Mouse (Mus musculus) CH12.LX (cell line): ENCODE data around the gene Gm47996. TPM values are rescaled to one million over a fixed set of nuclear protein-coding genes. Genes with fewer than 3 reads are reported as not detected.

Experiments
- DNase-seq: peaks from one replicate; pipeline ENCODE4 v3.0.0-alpha.2; 2013; ENCODE audit errors: extremely low read depth
- H3K27ac ChIP-seq: 2 replicates; pipeline ENCODE4 v1.5.1; 2012; ENCODE audit warnings: low read depth, mild to moderate bottlenecking, control low read depth, moderate library complexity; ENCODE audit not compliant: insufficient read depth
- H3K27me3 ChIP-seq: replicated peaks from 2 replicates; pipeline ENCODE3; 2012; ENCODE audit warnings: inconsistent platforms
- H3K36me3 ChIP-seq, 2 experiments: replicated peaks in 1 of 2; 2 replicates each; pipeline versions ENCODE3 to v1.6.1; 2012; ENCODE audit warnings: inconsistent platforms in 1 of 2, low read length in 1 of 2, mild to moderate bottlenecking in 1 of 2, mixed read lengths in 1 of 2, moderate library complexity in 1 of 2; ENCODE audit not compliant: control insufficient read depth in 1 of 2, insufficient read depth in 1 of 2
- H3K4me1 ChIP-seq, 2 experiments: 2 replicates each; pipeline ENCODE4 v1.6.1; 2012; ENCODE audit warnings: inconsistent platforms in 1 of 2, moderate library complexity in 1 of 2; ENCODE audit not compliant: insufficient read depth in 2 of 2, control insufficient read depth in 1 of 2
- H3K4me2 ChIP-seq: 2 replicates; pipeline ENCODE4 v1.6.1; 2012; ENCODE audit warnings: low read depth, mild to moderate bottlenecking, control low read depth; ENCODE audit not compliant: poor library complexity, insufficient read depth, severe bottlenecking
- H3K4me3 ChIP-seq, 3 experiments: fragments of 150-350 bp in 1 of 3; sonication (generic) in 1 of 3; replicated peaks in 1 of 3; 2 replicates each; pipeline versions ENCODE3 to v1.5.1; 2011 to 2012; ENCODE audit warnings: low read depth in 2 of 3, low read length in 2 of 3, mild to moderate bottlenecking in 2 of 3, moderate library complexity in 2 of 3, control low read depth in 1 of 3, improper control_type of control experiment in 1 of 3, inconsistent platforms in 1 of 3, mixed read lengths in 1 of 3; ENCODE audit not compliant: poor library complexity in 1 of 3
- H3K79me2 ChIP-seq: replicated peaks from 2 replicates; pipeline ENCODE4 v1.6.1; 2012; ENCODE audit warnings: mild to moderate bottlenecking, moderate library complexity; ENCODE audit not compliant: control insufficient read depth, poor library complexity, insufficient read depth, severe bottlenecking; ENCODE audit errors: extremely low read depth
- H3K9ac ChIP-seq: 2 replicates; pipeline ENCODE4 v1.6.1; 2012; ENCODE audit warnings: low read depth, mild to moderate bottlenecking, control low read depth, moderate library complexity; ENCODE audit not compliant: insufficient read depth
- H3K9me3 ChIP-seq: replicated peaks from 2 replicates; pipeline ENCODE3; 2012; ENCODE audit warnings: low read length, inconsistent platforms, mixed read lengths
- CHD1 ChIP-seq: IDR thresholded peaks from 2 replicates; pipeline ENCODE4 v1.6.1; 2012; ENCODE audit warnings: low read depth, low read length, improper control_type of control experiment, inconsistent platforms
- CHD2 ChIP-seq: IDR thresholded peaks from 2 replicates; pipeline ENCODE4 v1.6.1; 2011; ENCODE audit warnings: low read length, improper control_type of control experiment
- E2F4 ChIP-seq: IDR thresholded peaks from 2 replicates; pipeline ENCODE4 v1.6.1; 2011; ENCODE audit warnings: low read depth, low read length, improper control_type of control experiment; ENCODE audit not compliant: insufficient replicate concordance
- EP300 ChIP-seq: IDR thresholded peaks from 2 replicates; pipeline ENCODE4 v1.6.1; 2011; ENCODE audit warnings: low read length, improper control_type of control experiment
- GABPA ChIP-seq: IDR thresholded peaks from 2 replicates; pipeline ENCODE4 v1.6.1; 2012; ENCODE audit warnings: low read depth, low read length, improper control_type of control experiment, inconsistent platforms; ENCODE audit not compliant: insufficient replicate concordance
- HCFC1 ChIP-seq: IDR thresholded peaks from 2 replicates; pipeline ENCODE4 v1.6.1; 2012; ENCODE audit warnings: low read depth, mild to moderate bottlenecking, inconsistent platforms, low read length, improper control_type of control experiment
- JUND ChIP-seq: conservative IDR thresholded peaks from 2 replicates; pipeline ENCODE4 v1.6.1; 2011; ENCODE audit warnings: low read depth, low read length, improper control_type of control experiment
- KAT2A ChIP-seq: IDR thresholded peaks from 2 replicates; pipeline ENCODE4 v1.6.1; 2012; ENCODE audit warnings: low read length, improper control_type of control experiment, inconsistent platforms; ENCODE audit not compliant: insufficient replicate concordance
- MAFK ChIP-seq: IDR thresholded peaks from 2 replicates; pipeline ENCODE4 v1.6.1; 2011; ENCODE audit warnings: low read length, improper control_type of control experiment; ENCODE audit not compliant: insufficient replicate concordance
- MAX ChIP-seq: IDR thresholded peaks from 2 replicates; pipeline ENCODE4 v1.6.1; 2011; ENCODE audit warnings: low read length, improper control_type of control experiment
- MAZ ChIP-seq: IDR thresholded peaks from 2 replicates; pipeline ENCODE4 v1.6.1; 2012; ENCODE audit warnings: low read depth, mild to moderate bottlenecking, inconsistent platforms, low read length, improper control_type of control experiment, moderate library complexity
- NRF1 ChIP-seq: IDR thresholded peaks from 2 replicates; pipeline ENCODE4 v1.6.1; 2014; ENCODE audit warnings: low read depth, mild to moderate bottlenecking, inconsistent platforms, low read length, improper control_type of control experiment, moderate library complexity
- PAX5 ChIP-seq: IDR thresholded peaks from 2 replicates; pipeline ENCODE4 v1.6.1; 2012; ENCODE audit warnings: low read length, inconsistent platforms, mixed read lengths
- RCOR1 ChIP-seq: conservative IDR thresholded peaks from 2 replicates; pipeline ENCODE4 v1.6.1; 2012; ENCODE audit warnings: low read depth, mild to moderate bottlenecking, inconsistent platforms, low read length, improper control_type of control experiment
- SMC3 ChIP-seq: IDR thresholded peaks from 2 replicates; pipeline ENCODE4 v1.6.1; 2011; ENCODE audit warnings: low read depth, low read length, improper control_type of control experiment
- TCF12 ChIP-seq: IDR thresholded peaks from 2 replicates; pipeline ENCODE4 v1.6.1; 2014; ENCODE audit warnings: low read depth, mild to moderate bottlenecking, inconsistent platforms, low read length, improper control_type of control experiment
- UBTF ChIP-seq: IDR thresholded peaks from 2 replicates; pipeline ENCODE4 v1.6.1; 2012; ENCODE audit warnings: low read depth, mild to moderate bottlenecking, inconsistent platforms, low read length, improper control_type of control experiment, moderate library complexity
- USF1 ChIP-seq: IDR thresholded peaks from 2 replicates; pipeline ENCODE4 v1.6.1; 2014; ENCODE audit warnings: low read depth, mild to moderate bottlenecking, inconsistent platforms, low read length, improper control_type of control experiment
- ZC3H11A ChIP-seq: IDR thresholded peaks from 2 replicates; pipeline ENCODE4 v1.6.1; 2012; ENCODE audit warnings: low read depth, mild to moderate bottlenecking, inconsistent platforms, low read length, improper control_type of control experiment
- ZKSCAN1 ChIP-seq: IDR thresholded peaks from 2 replicates; pipeline ENCODE4 v1.6.1; 2012; ENCODE audit warnings: low read depth, inconsistent platforms, low read length, improper control_type of control experiment, borderline replicate concordance
- ZNF384 ChIP-seq: IDR thresholded peaks from 2 replicates; pipeline ENCODE4 v1.6.1; 2012; ENCODE audit warnings: low read depth, low read length, improper control_type of control experiment, inconsistent platforms
- dilution Hi-C: fragments of 300-500 bp; cut with MboI; formaldehyde crosslinking; loops from 2 replicates; pipeline ENCODE4 v1.14.3; 2020; ENCODE audit warnings: low sequenced_read_pairs; ENCODE audit not compliant: extremely low pct_unique_long_range_greater_than_20kb, extremely low pct_ligation_motif_present
- in situ Hi-C: fragments of 300-500 bp; cut with MboI; formaldehyde crosslinking; loops from 3 replicates; pipeline ENCODE4 v1.14.3; 2019; ENCODE audit warnings: low sequenced_read_pairs, low pct_ligation_motif_present, low pct_unique_long_range_greater_than_20kb, mixed read lengths
- polyA plus RNA-seq: library from polyadenylated mRNA; unstranded; fragments of >175 nt; gene quantifications from 2 replicates; pipeline ENCODE4 v1.2.1, GENCODE M21; 2012; ENCODE audit warnings: low read depth; ENCODE audit not compliant: insufficient read length
- total RNA-seq, 2 experiments: library from RNA; depleted of rRNA; stranded (reverse); fragments of 300-350 nt in 1 of 2; fragments of >200 nt in 1 of 2; gene quantifications; 2 replicates each; pipeline ENCODE4 v1.2.3; 2012 to 2014

Gene Gm47996
- total and polyA plus RNA-seq, 3 experiments, result not detected

GRCm38 (mm10) chr1:151244013-151244412 is 34.1 kb downstream of the Gm47996 start:
- no peak overlapping the region for H3K4me2 ChIP-seq
- H3K79me2 ChIP-seq, result no peaks in the 10 kb centered on the region
- H3K27me3 ChIP-seq, result no peaks in the 10 kb centered on the region
- TF ChIP-seq PAX5 (no peak), E2F4 (no peak), MAFK (no peak), UBTF (no peak)
- H3K9me3 ChIP-seq, result no peaks in the 10 kb centered on the region
- no peaks in the 10 kb centered on the region for H3K36me3 ChIP-seq
- dilution Hi-C loops (no loop called here), in situ Hi-C loops (loop anchor here (10.0 kb wide), 1 partner anchor 159 kb away; no protein-coding TSS in a partner anchor)
- no peak for DNase-seq
- H3K27ac ChIP-seq, result no peak overlapping the region
- H3K9ac ChIP-seq, result no peak overlapping the region
- H3K4me3 ChIP-seq, result no peak overlapping the region
- no peaks in the 10 kb centered on the region for H3K4me1 ChIP-seq

GRCm38 (mm10) chr1:151244761-151245160 is 34.8 kb downstream of the Gm47996 start:
- dilution Hi-C loops, result no loop called here
- in situ Hi-C loops, result loop anchor here (10.0 kb wide), 1 partner anchor 160 kb away; no protein-coding TSS in a partner anchor
- TF ChIP-seq NRF1 (no peak), ZC3H11A (no peak), UBTF (no peak), EP300 (no peak), MAZ (no peak), USF1 (no peak), TCF12 (no peak), SMC3 (no peak), ZNF384 (no peak), E2F4 (no peak), JUND (no peak), ZKSCAN1 (no peak)
- Histone ChIP-seq H3K27ac (no peak overlapping the region), H3K4me3 (no peak overlapping the region), H3K36me3 (no peaks in the 10 kb centered on the region), H3K4me2 (no peak overlapping the region), H3K27me3 (no peaks in the 10 kb centered on the region), H3K9ac (no peak overlapping the region), H3K79me2 (no peaks in the 10 kb centered on the region), H3K9me3 (no peaks in the 10 kb centered on the region), H3K4me1 (peaks cover 0 to 6% of the 10 kb centered on the region in 2 experiments; a peak in 1 of 4 replicates)
- no peak for DNase-seq

- dilution Hi-C loops (no loop called here), in situ Hi-C loops (loop anchor here (10.0 kb wide), 1 partner anchor 160 kb away; no protein-coding TSS in a partner anchor)
- TF ChIP-seq CHD1 (no peak), RCOR1 (no peak), SMC3 (no peak), HCFC1 (no peak), MAX (no peak), CHD2 (no peak), KAT2A (no peak), MAZ (no peak), GABPA (no peak)
- Histone ChIP-seq H3K9me3 (no peaks in the 10 kb centered on the region), H3K4me2 (no peak overlapping the region), H3K36me3 (no peaks in the 10 kb centered on the region), H3K27ac (no peak overlapping the region), H3K4me3 (no peak overlapping the region), H3K79me2 (no peaks in the 10 kb centered on the region), H3K9ac (no peak overlapping the region), H3K4me1 (peaks cover 0 to 8% of the 10 kb centered on the region in 2 experiments; a peak in 1 of 4 replicates), H3K27me3 (no peaks in the 10 kb centered on the region)
- DNase-seq, result no peak
These were observed 35.2 kb downstream of the Gm47996 start for GRCm38 (mm10) chr1:151245165-151245564.
